Mouse (Mus musculus): ENCODE measurements around the gene Cacna1a.

Gene Cacna1a

DNA sequence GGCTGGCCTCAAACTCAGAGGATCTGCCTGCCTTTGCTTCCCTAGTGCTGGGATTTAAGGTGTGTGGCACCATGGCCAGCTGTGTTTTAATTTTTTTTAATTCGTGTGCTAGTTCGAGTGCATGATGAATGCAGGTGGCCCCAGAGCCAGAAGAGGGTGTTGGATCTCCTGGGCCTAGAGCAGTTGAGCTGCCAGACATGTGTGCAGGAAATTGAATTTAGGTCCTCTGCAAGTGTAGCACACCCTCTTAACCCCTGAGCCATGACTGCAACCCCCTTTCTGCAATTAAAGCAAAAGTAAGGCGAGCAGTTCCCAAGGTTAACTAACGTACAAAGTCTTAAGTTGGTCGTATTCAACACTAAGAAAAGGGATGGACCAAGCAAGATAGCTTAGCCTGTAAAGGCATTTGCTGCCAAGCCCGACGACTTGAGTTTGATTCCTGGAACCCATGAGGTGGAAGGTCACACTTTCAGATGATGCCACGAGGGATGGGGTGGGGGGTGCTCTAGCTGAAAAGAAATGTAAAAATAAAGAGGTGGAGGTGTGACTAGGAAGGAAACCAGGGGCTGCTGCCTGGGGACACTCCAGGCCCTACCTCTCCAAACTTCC, 249.8 kb downstream of the Cacna1a start:
- no peak for DNase-seq (ENCODE audit: low spot score)

DNA sequence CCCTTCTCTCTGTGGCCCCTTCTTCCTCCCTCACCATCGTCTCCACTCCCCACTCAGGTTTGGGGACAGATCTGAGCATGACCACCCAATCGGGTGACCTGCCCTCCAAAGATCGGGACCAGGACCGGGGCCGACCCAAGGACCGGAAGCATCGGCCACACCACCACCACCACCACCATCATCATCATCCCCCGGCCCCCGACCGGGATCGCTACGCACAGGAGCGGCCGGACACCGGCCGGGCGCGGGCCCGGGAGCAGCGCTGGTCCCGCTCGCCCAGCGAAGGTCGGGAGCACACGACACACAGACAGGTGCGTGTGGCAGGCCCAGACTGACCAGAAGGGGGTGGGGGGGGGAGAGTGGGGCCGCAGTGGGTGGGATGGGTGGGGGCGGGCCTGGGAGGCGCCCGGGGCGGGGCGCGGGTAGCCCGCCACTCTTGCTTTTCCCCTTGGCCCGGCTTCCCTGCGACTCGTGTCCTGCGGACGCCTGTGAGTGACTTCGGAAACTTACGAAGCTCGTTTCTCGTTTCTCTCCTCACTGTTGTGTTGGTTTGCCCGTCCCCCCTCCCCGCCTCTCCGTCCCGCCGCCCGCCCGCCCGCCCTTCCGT, 250.4 kb downstream of the Cacna1a start:
- DNase-seq (ENCODE audit: low spot score) = peak; percentile 23

DNA sequence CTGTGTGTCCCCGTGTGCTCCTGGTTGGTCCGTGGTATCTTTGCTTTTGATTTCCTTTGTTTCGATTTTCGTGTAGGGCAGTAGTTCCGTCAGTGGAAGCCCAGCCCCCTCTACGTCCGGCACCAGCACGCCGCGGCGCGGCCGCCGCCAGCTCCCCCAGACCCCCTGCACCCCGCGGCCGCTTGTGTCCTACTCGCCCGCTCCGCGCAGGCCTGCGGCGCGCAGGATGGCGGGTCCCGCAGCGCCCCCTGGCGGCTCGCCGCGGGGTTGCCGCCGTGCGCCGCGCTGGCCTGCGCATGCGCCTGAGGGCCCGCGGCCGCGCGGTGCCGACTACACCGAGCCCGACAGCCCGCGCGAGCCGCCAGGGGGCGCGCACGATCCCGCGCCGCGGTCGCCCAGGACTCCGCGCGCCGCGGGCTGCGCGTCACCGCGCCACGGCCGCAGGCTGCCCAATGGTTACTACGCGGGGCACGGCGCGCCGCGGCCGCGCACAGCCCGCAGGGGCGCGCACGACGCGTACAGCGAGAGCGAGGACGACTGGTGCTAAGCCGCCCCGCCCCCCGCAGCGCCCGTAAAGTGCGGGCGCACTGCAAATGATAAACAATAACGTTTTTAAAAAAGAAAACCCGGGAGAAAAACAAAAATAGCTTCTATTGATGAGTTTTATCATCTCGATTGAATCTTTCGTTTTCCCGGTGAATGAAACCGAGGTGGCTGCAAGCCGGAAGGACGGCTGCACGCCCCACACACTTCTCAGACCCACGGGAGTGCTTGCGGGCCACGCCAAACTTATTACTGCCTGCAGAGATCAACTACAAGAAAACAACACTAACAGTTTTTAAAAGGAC, 251.1 kb downstream of the Cacna1a start:
- DNase-seq (ENCODE audit: low spot score) = peak; percentile 92

DNA sequence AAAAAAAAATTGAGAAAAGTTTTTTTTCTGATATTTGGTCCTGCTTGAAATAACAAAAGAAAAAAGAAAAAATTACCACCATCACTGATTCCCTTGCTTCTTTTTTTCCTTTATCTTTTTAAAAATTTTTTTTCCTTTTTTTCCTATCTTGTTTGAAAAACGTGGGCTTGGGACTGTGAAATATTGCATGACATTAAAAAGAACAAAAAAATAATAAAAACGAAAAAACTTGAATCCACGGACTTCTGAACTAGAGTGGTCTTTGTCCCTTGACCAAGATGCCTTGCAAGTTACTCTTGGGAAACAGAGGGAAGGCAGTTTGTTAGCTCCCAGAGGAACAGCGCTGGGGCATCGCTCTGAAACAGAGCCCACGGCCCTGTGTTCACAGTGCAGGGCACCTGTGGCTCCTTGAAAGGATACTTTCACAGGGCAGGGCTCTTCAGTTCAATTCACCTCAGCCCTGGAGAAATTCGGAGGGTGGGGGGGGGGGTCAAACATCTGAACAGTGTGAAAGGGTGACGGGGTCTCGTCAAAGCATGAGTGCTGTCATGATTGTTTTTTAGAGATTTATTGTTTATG, 251.9 kb downstream of the Cacna1a start:
- no peak for DNase-seq (ENCODE audit: low spot score)

DNA sequence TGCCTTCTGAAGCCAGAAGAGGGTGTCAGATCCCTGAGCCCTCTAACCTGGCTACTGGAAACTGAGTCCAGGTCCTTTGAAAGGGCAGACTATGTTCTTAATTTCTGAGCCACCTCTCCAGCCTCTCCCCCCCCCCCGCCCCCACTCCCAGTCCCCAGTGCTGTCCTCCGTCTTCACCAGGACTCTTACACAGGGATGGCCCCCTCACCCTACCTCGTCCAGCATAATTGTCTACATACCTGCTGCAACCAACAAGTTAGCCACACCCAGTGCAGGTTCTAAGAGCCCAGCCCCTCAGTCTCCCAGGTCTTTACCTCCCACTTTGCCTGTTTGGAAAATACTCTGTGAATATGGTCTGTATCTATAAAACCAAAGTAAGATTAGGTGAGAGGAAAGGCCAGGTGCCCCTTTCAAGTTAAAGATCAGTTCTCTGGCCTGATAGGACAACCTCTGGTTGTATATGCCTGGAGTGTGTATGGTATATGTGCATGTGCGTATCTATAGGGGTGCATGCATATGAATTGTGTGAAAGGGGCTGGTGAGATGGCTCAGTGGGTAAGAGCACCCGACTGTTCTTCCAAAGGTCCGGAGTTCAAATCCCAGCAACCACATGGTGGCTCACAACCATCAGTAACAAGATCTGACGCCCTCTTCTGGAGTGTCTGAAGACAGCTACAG, 252.5 kb downstream of the Cacna1a start:
- DNase-seq (ENCODE audit: low spot score) = no peak

DNA sequence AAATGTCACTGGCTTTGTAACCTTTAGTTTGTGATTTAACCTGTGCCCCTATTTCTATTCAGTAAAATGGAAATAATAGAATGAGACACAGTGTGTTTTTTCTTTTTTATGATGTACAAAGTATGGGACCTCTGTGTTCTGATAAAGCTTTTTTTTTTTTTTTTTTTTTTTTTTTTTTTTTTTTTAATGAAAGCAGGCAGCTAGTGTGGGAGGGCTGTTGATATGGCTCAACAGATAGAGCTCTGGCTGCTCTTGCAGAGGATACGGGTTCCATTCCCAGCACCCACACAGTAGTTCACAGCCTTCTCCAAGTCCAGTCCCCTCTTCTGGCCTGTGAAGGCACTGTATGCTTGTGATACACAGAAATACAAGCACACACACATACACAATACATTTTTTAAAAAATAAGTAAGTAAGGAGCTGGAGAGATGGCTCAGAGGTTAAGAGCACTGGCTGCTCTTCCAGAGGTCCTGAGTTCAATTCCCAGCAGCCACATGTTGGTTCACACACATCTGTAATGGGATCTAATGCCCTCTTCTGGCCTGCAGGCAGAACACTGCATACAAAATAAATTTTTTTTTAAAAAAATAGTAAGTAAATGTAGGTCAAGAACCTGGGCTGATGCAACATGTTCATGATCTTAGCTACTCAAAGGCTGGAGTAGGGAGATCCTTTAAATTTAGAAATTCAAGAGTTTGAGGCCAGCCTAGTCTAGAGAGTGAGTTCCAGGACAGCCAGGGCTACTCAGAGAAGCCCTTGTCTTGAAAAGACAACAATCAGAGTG, 253.5 kb downstream of the Cacna1a start:
- DNase-seq (ENCODE audit: low spot score) = no peak

DNA sequence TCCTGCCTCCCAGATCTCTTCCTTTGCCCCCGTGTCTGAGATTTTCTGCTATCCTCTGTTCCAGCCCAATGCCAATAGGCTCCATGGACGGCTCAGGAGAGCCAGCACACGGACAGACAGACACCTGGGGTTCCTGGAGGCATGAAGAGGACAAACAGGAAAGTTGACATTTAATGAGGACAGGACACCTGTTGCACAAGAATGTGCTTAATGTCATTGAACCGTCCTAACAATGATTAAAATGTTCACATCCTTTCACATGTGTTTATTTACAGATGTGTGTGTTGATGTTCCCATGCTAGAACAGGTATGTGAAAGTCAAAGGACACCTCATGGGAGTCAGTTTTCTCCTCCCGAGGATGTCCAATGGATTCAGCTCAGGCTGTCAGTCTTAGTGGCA, 254.8 kb downstream of the Cacna1a start:
- DNase-seq (ENCODE audit: low spot score) = no peak

DNA sequence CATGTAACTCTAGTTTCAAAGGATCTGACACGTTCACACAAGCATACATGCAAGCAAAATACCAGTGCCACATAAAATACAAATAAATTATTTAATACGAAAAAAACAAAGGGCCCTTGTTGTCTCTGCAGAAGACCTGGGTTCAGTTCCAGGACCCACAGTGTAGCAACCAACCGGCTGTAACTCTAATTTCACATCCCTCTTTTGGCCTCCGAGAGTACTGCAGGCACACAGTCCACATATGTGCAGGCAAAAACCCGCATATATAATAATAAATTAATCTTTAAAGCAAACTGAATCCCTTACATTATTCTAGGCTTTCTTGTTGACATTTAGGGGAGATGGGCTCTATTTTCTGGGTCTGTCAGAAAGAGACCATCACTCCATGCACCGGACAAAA, 258.6 kb downstream of the Cacna1a start:
- no peak for DNase-seq (ENCODE audit: low spot score)

DNA sequence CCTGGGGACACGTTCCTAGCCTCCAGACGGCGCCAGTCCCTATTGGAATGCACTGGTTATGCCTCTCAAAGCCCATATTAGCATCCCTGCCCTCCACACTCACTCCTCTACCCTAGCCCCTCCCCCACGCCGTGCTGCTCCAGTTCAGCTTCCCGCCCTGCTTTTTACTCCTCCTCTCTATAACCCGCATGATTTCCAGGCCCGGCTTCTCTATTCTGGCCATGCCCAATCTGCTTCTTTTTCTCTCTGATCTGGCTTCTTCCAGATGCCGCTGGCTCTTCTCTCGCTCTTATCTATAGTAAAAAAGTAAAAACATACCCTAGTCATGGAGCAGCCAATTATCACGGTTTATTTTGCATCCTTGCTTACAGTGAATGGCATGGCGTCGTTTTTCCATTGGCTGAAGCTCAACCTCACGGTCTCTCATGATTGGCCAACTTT, 259.2 kb downstream of the Cacna1a start:
- no peak for DNase-seq (ENCODE audit: low spot score)

DNA sequence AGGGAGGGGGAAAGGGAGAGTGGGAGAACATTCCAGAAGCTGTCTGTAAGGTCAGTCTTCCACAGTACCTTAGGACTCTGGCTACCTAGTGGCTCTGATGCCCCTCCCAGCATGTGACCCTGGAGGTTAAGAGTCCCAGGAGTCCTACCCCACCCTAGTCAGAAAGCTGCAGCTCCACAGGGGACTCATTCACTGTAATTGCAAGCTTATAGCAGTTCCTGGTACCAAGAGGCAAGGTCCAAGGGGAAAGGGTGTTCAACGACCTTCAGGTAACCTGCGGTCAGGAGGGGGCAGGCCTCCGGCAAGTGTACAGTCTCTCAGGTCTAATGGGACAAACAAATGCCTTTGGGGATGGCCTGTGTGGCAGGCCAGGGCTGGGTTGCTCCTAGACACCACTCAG, 262.0 kb downstream of the Cacna1a start:
- no peak for DNase-seq (ENCODE audit: low spot score)

DNA sequence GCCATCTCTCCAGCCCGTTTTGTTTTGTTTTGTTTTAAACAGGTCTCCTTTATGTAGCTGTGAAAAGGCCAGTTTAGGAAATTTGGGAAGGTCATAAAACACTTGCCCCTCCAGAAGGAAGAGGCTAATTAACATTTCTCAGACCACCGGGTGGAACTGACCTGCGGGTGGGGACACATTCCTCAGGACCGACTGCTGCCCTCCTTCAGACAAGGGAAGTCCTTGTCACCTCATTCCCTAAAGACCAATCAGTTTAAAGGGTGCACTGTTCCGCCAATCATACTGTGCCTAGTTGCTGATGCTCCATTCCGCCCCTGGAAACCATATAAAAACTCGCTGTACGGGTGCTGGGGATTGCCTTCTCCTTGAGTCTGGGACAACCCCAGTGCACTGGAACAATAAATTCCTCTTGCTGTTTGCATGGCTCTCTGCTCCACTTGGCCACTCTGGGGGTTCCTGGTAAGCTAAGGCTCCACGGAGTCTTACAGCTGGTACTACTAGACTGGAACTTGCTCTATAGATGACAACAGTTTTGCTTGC, 264.9 kb downstream of the Cacna1a start:
- no peak for DNase-seq (ENCODE audit: low spot score)

DNA sequence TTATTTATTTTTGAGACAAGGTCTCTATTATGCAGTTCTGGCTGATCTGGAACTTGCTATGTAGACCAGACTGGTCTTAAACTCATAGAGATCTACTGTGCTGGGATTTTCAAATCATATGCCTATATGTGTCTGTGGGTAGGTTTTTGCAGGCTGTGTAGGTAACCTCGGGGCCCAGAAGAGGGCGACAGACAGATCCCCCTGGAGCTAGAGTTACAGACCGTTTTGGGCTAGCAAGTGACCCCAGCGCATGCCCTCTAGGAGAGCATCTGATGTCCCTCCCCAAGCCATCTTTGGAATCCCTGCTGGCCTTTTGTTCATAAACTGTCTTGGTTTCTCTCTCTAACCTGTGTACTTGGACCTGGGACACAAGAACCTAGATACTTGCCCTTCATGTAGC, 266.4 kb downstream of the Cacna1a start:
- no peak for DNase-seq (ENCODE audit: low spot score)

DNA sequence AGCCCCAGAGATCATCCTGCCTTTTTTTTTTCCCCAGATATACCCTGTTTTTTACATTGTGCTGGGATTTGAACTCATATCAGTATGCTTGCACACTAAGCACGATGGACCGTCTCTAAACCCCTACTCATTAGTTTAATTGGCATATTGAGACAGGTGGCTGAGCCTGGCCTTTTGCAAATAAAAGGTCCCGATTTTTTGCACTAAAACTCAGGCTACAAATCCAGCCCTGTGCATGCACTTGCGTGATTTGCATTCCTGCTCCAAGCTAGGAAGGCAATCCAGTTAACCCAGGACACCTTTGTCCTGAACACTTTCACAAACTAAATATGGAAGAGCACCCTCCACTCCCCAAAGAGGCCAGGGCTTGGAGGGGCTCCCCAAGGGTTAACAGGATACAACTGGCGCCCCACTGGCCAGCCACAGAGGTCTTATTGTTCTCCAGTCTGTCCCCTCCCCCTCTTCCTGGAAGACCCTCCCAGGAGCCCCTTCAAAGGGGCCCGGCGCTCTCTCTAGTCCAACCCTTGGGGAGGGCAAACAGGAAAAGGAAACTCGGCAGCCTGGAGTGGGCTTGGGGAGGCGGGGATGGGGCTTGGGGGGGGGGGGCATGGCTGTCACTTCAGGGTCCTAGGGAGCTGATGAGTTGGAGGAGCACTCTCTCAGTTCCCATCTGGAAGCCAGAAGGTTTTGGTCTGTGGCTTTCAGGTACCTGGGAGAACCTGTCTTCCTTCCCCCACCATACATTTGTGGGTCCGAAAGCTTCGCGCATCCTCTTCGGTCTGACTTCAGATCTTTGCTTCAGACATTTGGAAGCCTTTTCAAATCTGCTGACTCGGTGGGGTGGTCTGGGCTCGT, 267.3 kb downstream of the Cacna1a start:
- DNase-seq (ENCODE audit: low spot score) = no peak

DNA sequence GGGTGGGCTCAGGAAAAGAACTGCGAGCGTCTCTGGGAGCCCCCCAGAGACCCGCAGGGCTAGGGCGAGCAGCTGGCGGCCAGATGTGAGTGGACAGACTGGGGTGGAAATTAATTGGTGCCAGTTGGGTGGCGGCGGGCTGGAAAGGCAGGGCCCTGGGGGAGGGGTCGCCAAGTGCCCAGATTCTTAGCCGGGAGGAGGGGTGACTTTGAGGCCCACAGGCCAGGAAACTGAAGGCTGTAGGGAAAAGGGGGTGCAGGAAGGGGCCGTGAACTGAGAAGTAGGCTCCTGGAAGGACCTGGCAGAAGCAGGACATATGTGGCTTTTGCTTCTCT, 267.9 kb downstream of the Cacna1a start:
- DNase-seq (ENCODE audit: low spot score) = no peak

DNA sequence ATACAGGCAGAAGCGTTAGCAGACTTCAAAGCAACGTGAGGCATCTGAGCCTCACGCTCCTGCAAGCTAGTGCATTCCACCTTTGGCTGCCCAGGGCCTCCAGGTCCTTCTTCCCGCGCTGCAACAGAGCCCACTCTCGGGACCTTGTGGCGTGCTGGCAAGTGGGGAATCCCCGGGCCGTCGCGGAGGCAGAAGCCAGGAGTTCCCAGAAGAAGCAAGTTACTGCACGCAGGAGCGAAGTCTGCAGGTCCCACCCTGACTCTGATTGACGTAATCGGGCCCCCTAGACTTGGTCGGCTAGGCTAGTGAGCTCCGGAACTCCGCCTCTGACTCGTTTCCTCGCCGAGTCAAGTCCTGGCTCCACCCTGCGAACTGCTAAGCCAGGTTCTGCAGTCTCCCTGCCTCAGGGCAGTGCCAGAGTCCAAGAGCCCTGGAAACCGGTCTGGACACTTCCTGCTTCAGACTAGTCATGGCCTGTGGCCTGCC, 268.4 kb downstream of the Cacna1a start:
- DNase-seq (ENCODE audit: low spot score) = peak; percentile 91

DNA sequence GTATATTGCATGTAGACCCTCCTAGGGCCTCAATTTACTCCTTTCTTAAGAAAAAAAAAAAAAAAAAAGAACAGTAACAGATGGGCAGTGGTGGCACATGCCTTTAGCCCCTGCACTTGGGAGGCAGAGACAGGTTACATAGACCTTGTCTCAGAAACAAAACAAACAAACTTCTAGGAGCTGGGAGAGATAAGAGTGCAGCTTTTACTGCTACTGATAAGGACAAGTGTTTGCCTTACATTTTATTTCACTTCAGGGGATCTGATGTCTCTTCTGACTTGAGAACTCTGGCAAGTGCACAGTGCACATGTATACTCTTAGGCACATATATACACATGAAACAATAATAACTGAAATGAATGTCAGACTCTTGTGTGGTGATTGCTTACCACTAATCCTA, 269.0 kb downstream of the Cacna1a start:
- DNase-seq (ENCODE audit: low spot score) = no peak

DNA sequence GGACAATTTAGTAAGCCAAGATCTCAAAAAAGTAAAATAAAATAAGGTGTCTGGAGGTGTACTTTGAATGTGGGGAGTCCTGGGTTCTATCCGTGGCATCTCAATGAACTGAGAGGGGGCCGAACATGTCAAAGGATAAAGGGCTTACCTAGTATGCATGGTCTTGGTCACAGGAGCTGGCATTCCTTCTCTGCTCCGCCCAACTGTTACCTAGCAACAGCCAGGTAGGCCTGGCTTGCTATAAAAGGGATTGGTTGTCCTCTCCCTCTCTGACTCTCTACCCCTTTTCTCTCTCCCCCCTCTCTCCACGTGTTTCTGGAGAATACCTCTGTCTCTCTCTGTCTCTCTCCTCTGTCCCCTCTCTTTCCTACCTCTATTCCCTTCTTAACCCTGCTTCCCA, 269.4 kb downstream of the Cacna1a start:
- DNase-seq (ENCODE audit: low spot score) = peak; percentile 34

DNA sequence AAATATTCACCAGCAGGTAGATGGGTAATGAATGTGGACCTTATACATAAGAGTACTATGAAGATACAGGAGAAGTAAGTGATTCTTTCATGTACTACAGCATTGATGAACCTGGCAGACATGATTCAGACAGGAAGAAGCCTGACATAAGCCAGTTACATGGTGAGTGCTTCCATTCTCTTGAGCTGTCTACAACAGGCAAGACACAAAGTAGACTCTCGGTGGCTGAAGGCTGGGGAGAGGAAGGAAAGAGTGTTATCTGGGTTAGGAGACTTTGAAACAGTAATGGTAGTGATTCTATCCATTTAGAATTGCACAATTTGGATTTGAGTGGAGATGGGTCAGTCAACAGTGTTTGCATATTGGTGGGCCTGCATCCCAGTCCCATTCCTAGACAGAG, 270.7 kb downstream of the Cacna1a start:
- DNase-seq (ENCODE audit: low spot score) = no peak

DNA sequence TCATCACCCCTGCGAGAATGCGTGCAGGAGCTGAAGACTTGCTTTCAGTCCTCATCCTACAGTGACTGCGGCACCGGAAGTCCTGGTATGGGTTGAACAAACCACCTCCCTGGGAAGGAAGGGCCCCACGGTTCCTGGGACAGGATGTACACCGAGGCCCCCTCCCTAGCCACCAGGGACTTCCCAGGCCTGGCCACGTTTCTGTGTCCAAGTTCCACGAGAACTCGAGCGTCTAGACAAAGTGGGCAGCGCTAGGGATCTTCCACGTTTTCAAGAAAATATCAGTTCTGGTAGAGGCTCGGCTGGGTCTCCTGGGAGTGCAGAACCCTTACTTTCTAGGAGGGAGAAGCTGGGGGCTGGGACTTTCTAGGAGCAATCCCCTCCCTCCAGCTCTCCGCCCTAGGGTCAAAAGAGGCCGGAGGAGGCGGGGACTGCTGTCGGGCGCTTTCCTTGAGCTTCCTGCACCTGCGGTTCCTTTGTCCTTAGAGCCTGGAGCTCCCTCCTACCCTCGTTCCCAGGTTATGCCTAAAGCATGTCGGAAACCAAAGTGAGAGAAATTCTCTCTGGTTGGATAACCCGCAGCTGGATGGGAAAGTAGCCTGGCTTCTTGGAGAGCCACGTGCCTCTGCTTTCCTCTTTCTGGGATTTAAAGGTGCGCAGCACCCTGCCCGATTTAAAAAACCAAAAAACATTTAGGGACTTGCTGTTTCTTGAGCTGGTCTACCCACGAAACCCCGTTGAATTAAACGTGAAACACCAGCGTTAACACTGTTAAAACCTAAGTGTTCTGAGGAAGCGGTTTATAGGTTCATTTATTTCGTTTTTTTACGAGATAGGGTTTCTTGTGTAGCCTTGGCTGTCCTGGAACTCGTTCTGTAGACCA, 271.9 kb downstream of the Cacna1a start:
- DNase-seq (ENCODE audit: low spot score) = peak; percentile 75

All from urinary bladder, postnatal 14 days (tissue).